Mouse (Mus musculus) large intestine, adult 2 months (tissue): ENCODE measurements around the gene Ndc1. TPM values are rescaled to one million over a fixed set of nuclear protein-coding genes. Genes with fewer than 3 reads are reported as not detected.

Experiments
- DNase-seq: peaks from one replicate; pipeline ENCODE4 v3.0.0-alpha.2; 2012; ENCODE audit warnings: low read depth, low spot score
- WGBS: fragments of 180-500 bp; shearing (Covaris S2); methylation state at CpG from one replicate; pipeline ENCODE4 v1.1.7; 2018; 5-methylcytosine and 5-hydroxymethylcytosine counted together
- polyA plus RNA-seq: library from polyadenylated mRNA; depleted of rRNA; stranded (reverse); fragments of >200 nt; gene quantifications from 2 replicates; pipeline ENCODE4 v1.2.3, GENCODE M21; 2012; rRNA removed

Ndc1 gene
- polyA plus RNA-seq, 1 experiment = 15.7 TPM

DNA sequence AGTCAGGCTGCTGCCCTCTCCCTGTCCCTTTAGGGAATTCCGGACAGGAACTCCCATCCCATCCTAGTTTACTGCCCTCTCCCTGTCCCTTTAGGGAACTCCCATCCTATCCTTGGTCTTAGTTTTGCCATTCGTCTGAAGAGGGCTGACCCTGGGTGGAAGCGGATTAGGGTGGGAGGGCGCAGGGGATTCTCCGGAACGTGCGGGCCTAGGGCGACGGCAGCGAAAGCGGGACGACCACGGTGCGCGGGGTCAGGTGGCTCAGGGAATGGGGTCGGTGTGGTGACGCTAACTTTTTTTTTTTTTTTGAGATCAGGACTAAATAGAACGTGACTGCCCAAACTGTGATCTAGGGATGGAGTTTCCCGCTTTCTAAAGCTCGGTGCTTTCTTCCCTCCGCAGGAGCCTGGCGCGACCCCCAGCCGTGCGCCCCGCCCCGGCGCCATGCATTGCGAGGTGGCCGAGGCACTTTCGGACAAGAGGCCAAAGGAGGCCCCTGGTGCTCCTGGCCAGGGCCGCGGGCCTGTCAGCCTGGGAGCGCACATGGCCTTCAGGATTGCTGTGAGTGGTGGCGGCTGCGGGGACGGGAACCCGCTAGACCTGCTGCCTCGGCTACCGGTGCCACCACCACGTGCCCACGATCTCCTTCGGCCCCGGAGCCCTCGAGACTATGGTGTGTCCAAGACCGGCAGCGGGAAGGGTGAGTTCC, 67.8 kb downstream of the Ndc1 start:
- DNase-seq = no peak
- WGBS = 10% methylated on average over 47 of the region's 47 CpGs

DNA sequence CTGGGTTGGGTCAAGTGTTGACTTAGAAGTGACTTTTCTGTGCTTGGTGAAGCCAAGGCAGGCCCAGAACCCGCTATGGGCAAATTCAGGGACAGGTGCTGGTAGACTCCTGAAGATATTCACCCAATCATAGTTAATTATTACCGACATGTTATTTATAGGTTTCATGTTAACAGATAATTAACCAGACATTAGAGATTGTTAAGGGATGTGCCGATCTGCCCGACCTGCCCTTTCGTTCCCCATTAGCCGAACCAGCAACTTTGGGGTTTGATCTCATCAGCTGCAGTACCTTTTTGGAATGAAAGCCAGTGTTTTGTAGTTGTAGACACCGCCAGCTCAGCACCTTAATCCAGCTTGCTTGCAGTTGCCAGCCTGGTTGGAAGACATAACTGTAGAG, 68.9 kb downstream of the Ndc1 start:
- 73% methylated on average over 7 of the region's 7 CpGs for WGBS
- no peak for DNase-seq

- no peak for DNase-seq
- WGBS = 80% methylated on average over 8 of the region's 8 CpGs
Observed at GRCm38 (mm10) chr4:107438741-107439140, 71.2 kb downstream of the Ndc1 start.

- WGBS = 22% methylated on average over 13 of the region's 13 CpGs
- no peak for DNase-seq
Observed at GRCm38 (mm10) chr4:107440306-107440705, 72.7 kb downstream of the Ndc1 start.

DNA sequence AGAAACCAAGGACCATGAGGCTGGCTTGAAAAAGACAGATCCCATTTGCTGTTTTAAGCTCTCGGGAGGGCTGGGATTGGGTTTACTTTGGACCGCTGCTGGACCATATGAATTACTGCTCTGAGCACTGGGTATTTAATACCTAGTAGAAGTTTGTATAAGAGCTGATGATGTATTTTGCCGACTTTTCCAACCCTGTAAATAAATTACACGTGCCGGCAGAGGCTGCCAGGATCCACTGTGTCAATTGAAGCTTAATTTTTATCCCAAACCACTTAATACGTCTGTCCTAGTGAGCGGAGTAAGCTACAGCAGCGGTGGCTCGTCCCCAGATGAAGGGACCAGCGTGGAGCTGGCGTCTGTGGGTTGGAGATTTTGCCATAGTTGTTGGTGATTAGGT, 74.7 kb downstream of the Ndc1 start:
- no peak for DNase-seq
- WGBS = 52% methylated on average over 11 of the region's 11 CpGs

DNA sequence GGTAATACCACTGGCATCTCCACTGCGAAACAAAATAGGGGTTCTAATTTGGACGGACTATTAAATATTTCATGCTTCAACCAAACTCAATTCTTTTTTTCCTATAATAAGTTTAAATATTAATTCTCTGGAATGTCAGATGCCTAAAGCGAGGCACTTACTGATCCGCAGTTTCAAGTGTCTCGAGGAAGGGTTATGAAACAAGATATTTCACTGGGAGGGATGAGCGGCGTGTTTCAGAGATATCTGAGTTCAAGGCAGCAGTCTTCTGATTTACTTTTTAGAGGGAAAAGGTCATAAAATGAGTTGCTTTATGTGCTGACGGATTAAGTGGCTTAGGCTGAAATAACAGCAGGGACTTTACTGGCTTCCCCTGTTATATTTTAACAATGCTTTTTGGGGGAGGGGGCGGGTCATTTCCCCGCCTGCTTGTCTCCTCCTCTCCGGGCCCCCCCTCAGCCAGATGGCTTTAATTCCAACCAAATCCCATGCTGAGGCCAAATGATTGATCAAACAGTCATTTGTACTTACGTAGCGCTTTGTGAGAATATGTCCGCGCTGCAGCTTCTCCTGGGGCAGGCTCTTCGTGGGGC, 75.4 kb downstream of the Ndc1 start:
- DNase-seq = no peak
- WGBS = 45% methylated on average over 16 of the region's 16 CpGs

DNA sequence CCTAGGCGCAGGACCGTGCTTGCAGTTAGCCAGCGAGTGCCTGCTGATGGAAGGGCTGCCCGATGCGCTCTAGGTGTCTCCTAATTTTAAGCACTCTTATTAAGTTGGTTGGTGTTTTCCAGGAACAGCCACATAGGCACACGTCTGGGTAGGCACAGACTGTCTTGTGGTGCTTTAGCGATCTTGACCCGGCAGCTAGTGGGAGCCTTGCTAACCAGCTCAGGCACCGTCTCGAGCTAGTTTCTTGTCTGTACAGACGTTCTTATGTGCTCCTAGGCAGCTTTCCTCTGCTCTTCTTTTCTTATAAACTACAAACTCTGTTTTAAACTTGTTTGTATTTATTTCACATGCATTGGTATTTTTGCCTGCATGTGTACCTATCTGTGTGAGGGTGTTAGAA, 76.0 kb downstream of the Ndc1 start:
- no peak for DNase-seq
- WGBS = 70% methylated on average over 11 of the region's 11 CpGs

DNA sequence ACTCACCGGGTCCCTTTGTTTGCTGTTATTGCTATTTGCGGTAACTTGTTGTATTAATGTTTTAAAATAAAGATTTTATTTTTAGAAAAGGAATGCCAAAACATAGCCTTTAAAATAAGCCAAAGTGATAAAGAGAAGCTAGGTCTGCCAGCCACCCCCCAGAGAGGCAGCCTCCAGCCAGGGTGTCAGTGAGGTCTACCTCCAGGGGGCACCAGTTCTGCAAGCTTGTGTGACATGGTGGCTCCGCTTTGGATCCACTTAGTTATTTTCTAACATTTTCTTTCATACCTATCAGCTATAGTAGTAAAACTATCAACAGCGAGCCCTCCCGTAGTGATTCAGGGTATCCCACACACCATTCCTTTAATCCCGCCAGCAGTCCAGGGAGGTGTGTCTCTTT, 80.9 kb downstream of the Ndc1 start:
- 80% methylated on average over 6 of the region's 6 CpGs for WGBS
- DNase-seq = no peak

DNA sequence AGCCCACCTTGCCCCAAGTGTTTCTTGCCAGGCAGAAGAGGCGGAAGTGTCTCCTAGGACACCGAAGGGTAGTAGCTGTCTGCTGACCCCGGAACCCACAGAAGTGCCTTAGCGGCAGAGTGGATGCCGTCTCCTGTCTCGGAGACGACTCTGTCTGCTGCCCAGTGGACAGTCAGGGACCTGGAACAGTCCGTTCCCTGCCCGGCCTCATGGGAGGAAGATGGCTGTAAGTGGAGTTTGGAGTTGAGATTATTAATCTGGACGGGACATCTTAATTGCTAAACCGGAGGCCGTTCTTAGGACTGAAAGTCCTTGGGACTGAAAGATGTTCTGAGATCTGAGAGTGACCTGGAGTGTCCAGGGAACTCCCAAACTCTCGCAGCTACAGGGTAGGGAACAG, 81.9 kb downstream of the Ndc1 start:
- DNase-seq = no peak
- 82% methylated on average over 13 of the region's 13 CpGs for WGBS

GRCm38 (mm10) chr4:107452266-107453015, 84.9 kb downstream of the Ndc1 start:
- WGBS = 77% methylated on average over 18 of the region's 18 CpGs
- DNase-seq = no peak

- 55% methylated on average over 16 of the region's 16 CpGs for WGBS
- DNase-seq = peak; percentile 37
Observed at GRCm38 (mm10) chr4:107453141-107453984, 85.8 kb downstream of the Ndc1 start.

- no peak for DNase-seq
- 36% methylated on average over 12 of the region's 12 CpGs for WGBS
Observed at GRCm38 (mm10) chr4:107457602-107458001, 90.0 kb downstream of the Ndc1 start.

- 74% methylated on average over 17 of the region's 17 CpGs for WGBS
- DNase-seq = no peak
Observed at GRCm38 (mm10) chr4:107458907-107459306, 91.3 kb downstream of the Ndc1 start.

- no peak for DNase-seq
- WGBS = 81% methylated on average over 2 of the region's 2 CpGs
Observed at GRCm38 (mm10) chr4:107459461-107459860, 91.9 kb downstream of the Ndc1 start.

- DNase-seq = no peak
- 83% methylated on average over 11 of the region's 11 CpGs for WGBS
Observed at GRCm38 (mm10) chr4:107460468-107460867, 92.9 kb downstream of the Ndc1 start.

Other genes with a start within 250 kb of the Ndc1 start
- gene Tmem59, start 189.4 kb upstream of the Ndc1 start, polyA plus RNA-seq = 334 and 356 TPM in 2 replicates
- gene Tceanc2, start 188.7 kb upstream of the Ndc1 start, polyA plus RNA-seq = 5.7 and 7.1 TPM in 2 replicates
- gene Ldlrad1, start 158.6 kb upstream of the Ndc1 start, polyA plus RNA-seq = 0.21 and 0.29 TPM in 2 replicates
- 18.3 and 24.7 TPM in 2 replicates for gene Lrrc42, start 114.3 kb upstream of the Ndc1 start, polyA plus RNA-seq
- gene Hspb11, start 114.2 kb upstream of the Ndc1 start, polyA plus RNA-seq = 2.9 and 3.5 TPM in 2 replicates
- 16.9 and 39.3 TPM in 2 replicates for gene Dio1, start 60.6 kb upstream of the Ndc1 start, polyA plus RNA-seq
- gene Yipf1, start 53.4 kb upstream of the Ndc1 start, polyA plus RNA-seq = 86.7 and 91.6 TPM in 2 replicates
- 0.31 and 0.89 TPM in 2 replicates for gene Glis1, start 66.8 kb downstream of the Ndc1 start, polyA plus RNA-seq